ENCODE assay signal across 8 mouse cellular contexts in the genomic region with DNA sequence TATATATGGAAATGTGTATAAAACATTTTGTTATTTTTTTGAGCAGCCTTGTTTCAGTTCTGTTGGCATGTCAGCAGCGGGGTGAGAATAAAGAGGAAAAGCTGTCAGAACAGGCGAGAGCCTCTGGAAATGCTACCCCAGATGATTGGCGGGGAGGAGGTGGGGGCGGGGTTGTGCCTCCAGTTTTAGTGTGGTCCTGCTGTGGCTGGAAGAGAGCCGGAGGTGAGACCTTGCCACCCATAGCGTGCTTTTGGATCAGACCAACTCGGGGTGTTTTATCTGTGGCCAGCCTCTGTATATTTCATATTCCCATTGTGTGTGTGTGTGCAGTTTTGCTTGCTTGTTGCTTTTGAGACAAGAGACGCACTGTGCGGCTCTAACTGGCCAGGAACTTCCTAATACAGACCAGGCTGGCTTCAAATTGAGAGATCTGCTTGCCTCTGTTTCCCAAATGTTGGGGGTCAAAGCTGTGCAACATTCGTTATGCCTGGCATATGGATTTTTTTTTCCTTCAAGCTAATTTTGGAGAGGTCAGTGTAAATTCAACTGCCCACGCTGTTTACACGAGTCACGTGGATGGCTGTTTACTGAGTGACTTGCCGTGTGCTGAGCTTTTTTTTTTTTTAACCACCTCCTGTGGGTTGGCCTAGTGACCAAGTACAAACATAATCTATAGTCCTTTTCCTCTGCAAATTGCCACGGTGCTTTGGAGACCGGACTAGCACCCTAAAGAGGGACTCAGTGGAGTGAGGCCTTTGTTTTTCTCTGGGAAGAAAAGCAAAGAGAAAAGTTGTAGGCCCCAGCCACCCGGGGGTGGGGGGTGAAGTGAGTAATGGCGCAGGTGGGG. TPM values are rescaled to one million over a fixed set of nuclear protein-coding genes. Genes with fewer than 3 reads are reported as not detected.
DNase-seq lines count a peak whose midpoint lies in the region; ATAC-seq and TF ChIP-seq lines count a peak whose summit lies in the region.

No protein-coding gene starts in this region.

- no peak for TF ChIP-seq CTCF in lung, postnatal 0 days (IDR thresholded peaks at IDR 0.05)

- peak overlapping the region; percentile 69 for H3K27ac ChIP-seq in forebrain, embryonic 10.5 days
- no peak overlapping the region for H3K27ac ChIP-seq in forebrain, embryonic 12.5 days
- H3K27ac ChIP-seq in hindbrain, embryonic 12.5 days, result 0 out of 2 replicates have a peak overlapping the region, but pooled peaks have one; percentile 17
- peak overlapping the region; percentile 77 for H3K27ac ChIP-seq in lung, postnatal 0 days (ENCODE audit: low read length)

- no peak overlapping the region for H3K9ac ChIP-seq in forebrain, embryonic 12.5 days
- no peak overlapping the region for H3K9ac ChIP-seq in hindbrain, embryonic 12.5 days
- peak overlapping the region; percentile 12; the same call in 1 of the 2 replicates for H3K9ac ChIP-seq in lung, postnatal 0 days (replicated peaks; ENCODE audit: low read depth)

- no peak for TF ChIP-seq EP300 in lung, postnatal 0 days (IDR thresholded peaks at IDR 0.05)

- peak; percentile 41 for DNase-seq in forebrain, embryonic 10.5 days (ENCODE audit: extremely low spot score, low spot score)
- peak; percentile 50 for DNase-seq in ES-CJ7 (ENCODE audit: low read depth, low spot score)
- DNase-seq in lung, postnatal 0 days (ENCODE audit: low spot score), result peak; percentile 38
- DNase-seq in cerebellum, adult 9-10 months, result no peak
- no peak for DNase-seq in cerebellum, adult 18-20 months
- no peak for DNase-seq in layer of hippocampus, adult 9-10 months (ENCODE audit: low spot score)

- peak overlapping the region; percentile 64 for H3K4me3 ChIP-seq in forebrain, embryonic 10.5 days
- H3K4me3 ChIP-seq in forebrain, embryonic 12.5 days (replicated peaks), result no peak overlapping the region
- H3K4me3 ChIP-seq in hindbrain, embryonic 12.5 days, result no peak overlapping the region
- peak overlapping the region; percentile 70; the same call in 1 of the 2 replicates for H3K4me3 ChIP-seq in lung, postnatal 0 days (ENCODE audit: low read depth, low read length)

- WGBS in forebrain, embryonic 10.5 days, result 35% methylated on average over 18 of the region's 18 CpGs
- 30% methylated on average over 18 of the region's 18 CpGs for WGBS in forebrain, embryonic 12.5 days
- WGBS in hindbrain, embryonic 12.5 days, result 27% methylated on average over 18 of the region's 18 CpGs
- 23% methylated on average over 18 of the region's 18 CpGs for WGBS in lung, postnatal 0 days

- H3K4me2 ChIP-seq in forebrain, embryonic 12.5 days, result no peak overlapping the region; the same call in 1 of the 2 replicates
- H3K4me2 ChIP-seq in hindbrain, embryonic 12.5 days (replicated peaks), result peak overlapping the region; percentile 26
- H3K4me2 ChIP-seq in lung, postnatal 0 days (replicated peaks; ENCODE audit: low read depth, low read length), result peak overlapping the region; percentile 81

- H3K36me3 ChIP-seq in forebrain, embryonic 10.5 days (replicated peaks), result no peaks in the 10 kb centered on the region
- no peaks in the 10 kb centered on the region for H3K36me3 ChIP-seq in forebrain, embryonic 12.5 days (replicated peaks)
- no peaks in the 10 kb centered on the region for H3K36me3 ChIP-seq in hindbrain, embryonic 12.5 days
- no peaks in the 10 kb centered on the region for H3K36me3 ChIP-seq in lung, postnatal 0 days (ENCODE audit: insufficient read depth, low read length)

- H3K4me1 ChIP-seq in forebrain, embryonic 10.5 days, result peaks cover 75% of the 10 kb centered on the region
- peaks cover 48% of the 10 kb centered on the region for H3K4me1 ChIP-seq in forebrain, embryonic 12.5 days
- H3K4me1 ChIP-seq in hindbrain, embryonic 12.5 days, result peaks cover 48% of the 10 kb centered on the region
- H3K4me1 ChIP-seq in lung, postnatal 0 days (ENCODE audit: insufficient read depth, low read depth, low read length), result peaks cover 29% of the 10 kb centered on the region; the same call in 1 of the 2 replicates

- ATAC-seq in forebrain, embryonic 12.5 days (ENCODE audit: low FRiP score), result no peak
- no peak for ATAC-seq in hindbrain, embryonic 12.5 days (ENCODE audit: low FRiP score)
- ATAC-seq in lung, postnatal 0 days, result no peak

- peaks cover 49% of the 10 kb centered on the region for H3K27me3 ChIP-seq in forebrain, embryonic 10.5 days (ENCODE audit: poor library complexity, severe bottlenecking)
- H3K27me3 ChIP-seq in forebrain, embryonic 12.5 days, result peaks cover 40% of the 10 kb centered on the region
- peaks cover 19% of the 10 kb centered on the region for H3K27me3 ChIP-seq in hindbrain, embryonic 12.5 days
- no peaks in the 10 kb centered on the region for H3K27me3 ChIP-seq in lung, postnatal 0 days (replicated peaks; ENCODE audit: insufficient read depth, low read length)

- H3K9me3 ChIP-seq in forebrain, embryonic 10.5 days, result no peaks in the 10 kb centered on the region
- no peaks in the 10 kb centered on the region for H3K9me3 ChIP-seq in forebrain, embryonic 12.5 days
- no peaks in the 10 kb centered on the region for H3K9me3 ChIP-seq in hindbrain, embryonic 12.5 days (replicated peaks)
- H3K9me3 ChIP-seq in lung, postnatal 0 days (ENCODE audit: low read length), result no peaks in the 10 kb centered on the region

RNA-seq across cellular contexts. Expression of gene Fam43a, which starts 3.4 kb away (rescaled TPM):
- 13.8 and 14.7 TPM in 2 replicates for polyA plus RNA-seq in forebrain, embryonic 10.5 days (2016; fragmentation: Nextera tagmentation; extraction: Ambion mirVana)
- polyA plus RNA-seq in forebrain, embryonic 12.5 days (2016; fragmentation: Nextera tagmentation; extraction: Ambion mirVana), result 11.0 and 11.4 TPM in 2 replicates
- polyA plus RNA-seq in hindbrain, embryonic 12.5 days (2016; fragmentation: Nextera tagmentation; extraction: Ambion mirVana), result 17.5 and 17.6 TPM in 2 replicates
- 19.5 and 20.9 TPM in 2 replicates for polyA plus RNA-seq in lung, postnatal 0 days (2015; fragmentation: Nextera tagmentation; extraction: Ambion mirVana)

RNA-seq across cellular contexts. Expression of gene Lsg1, which starts 15.5 kb away (rescaled TPM):
- 86.6 and 87.4 TPM in 2 replicates for polyA plus RNA-seq in forebrain, embryonic 10.5 days (2016; fragmentation: Nextera tagmentation; extraction: Ambion mirVana)
- 79.6 and 85.9 TPM in 2 replicates for polyA plus RNA-seq in forebrain, embryonic 12.5 days (2016; fragmentation: Nextera tagmentation; extraction: Ambion mirVana)
- 69.4 and 75.7 TPM in 2 replicates for polyA plus RNA-seq in hindbrain, embryonic 12.5 days (2016; fragmentation: Nextera tagmentation; extraction: Ambion mirVana)
- 28.2 and 30.3 TPM in 2 replicates for polyA plus RNA-seq in lung, postnatal 0 days (2015; fragmentation: Nextera tagmentation; extraction: Ambion mirVana)

RNA-seq across cellular contexts. Expression of gene Tmem44, which starts 52.3 kb away (rescaled TPM):
- 18.8 and 19.9 TPM in 2 replicates for polyA plus RNA-seq in forebrain, embryonic 10.5 days (2016; fragmentation: Nextera tagmentation; extraction: Ambion mirVana)
- polyA plus RNA-seq in forebrain, embryonic 12.5 days (2016; fragmentation: Nextera tagmentation; extraction: Ambion mirVana), result 47.4 and 47.8 TPM in 2 replicates
- 58.7 and 60.2 TPM in 2 replicates for polyA plus RNA-seq in hindbrain, embryonic 12.5 days (2016; fragmentation: Nextera tagmentation; extraction: Ambion mirVana)
- polyA plus RNA-seq in lung, postnatal 0 days (2015; fragmentation: Nextera tagmentation; extraction: Ambion mirVana), result 17.9 and 21.0 TPM in 2 replicates

Comparison
In these comparisons a context has a peak if more than half of its experiments do, and no peak if none do; other contexts are left out.
1. H3K4me3 ChIP-seq: peak in forebrain, embryonic 10.5 days (single experiment) and lung, postnatal 0 days (single experiment); none in forebrain, embryonic 12.5 days (single experiment) and hindbrain, embryonic 12.5 days (single experiment).
2. DNase-seq: peak in forebrain, embryonic 10.5 days (single experiment), ES-CJ7 (single experiment) and lung, postnatal 0 days (single experiment); none in cerebellum, adult 9-10 months (single experiment), cerebellum, adult 18-20 months (0 of 2) and layer of hippocampus, adult 9-10 months (single experiment).